32 mouse cellular contexts compared by ENCODE assay signal in the genomic region with DNA sequence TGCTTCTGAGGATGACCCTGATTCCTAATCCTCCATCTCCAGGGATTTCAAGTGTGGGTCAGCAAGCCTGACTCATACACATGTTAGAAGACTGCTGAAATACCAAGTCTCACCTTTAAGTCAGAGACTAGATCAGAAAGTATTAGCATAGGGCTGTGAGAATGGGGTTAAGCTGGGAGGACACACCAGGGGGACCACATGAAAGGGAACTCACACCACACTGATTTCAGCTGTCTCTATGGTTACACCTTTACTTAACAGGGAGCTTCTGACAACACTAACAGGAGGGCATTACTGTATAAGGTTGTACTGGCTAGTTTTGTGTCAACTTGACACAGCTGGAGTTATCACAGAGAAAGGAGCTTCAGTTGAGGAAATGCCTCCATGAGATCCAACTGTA. TPM values are rescaled to one million over a fixed set of nuclear protein-coding genes. Genes with fewer than 3 reads are reported as not detected.
DNase-seq lines count a peak whose midpoint lies in the region; ATAC-seq lines count a peak whose summit lies in the region.
"Had no signal": no experiment of that assay in that cellular context is flagged by ENCODE, and none has a peak within 500 bp of the region (broad histone marks: within the 10 kb centered on the region; RNA-seq: fewer than 3 reads in every experiment).

No protein-coding gene starts in this region.

- no peak for ATAC-seq in CD4-positive, CD25-positive, alpha-beta regulatory T cell, adult 4 months
- 0 out of 2 replicates have a peak, but pooled peaks have one; percentile 30 for ATAC-seq in neutrophil, adult 5-6 weeks (ENCODE audit: extremely low read depth, insufficient number of reproducible peaks, low FRiP score, poor library complexity, severe bottlenecking)
- no peak for ATAC-seq in frontal cortex, adult (ENCODE audit: low TSS enrichment)
- ATAC-seq in forebrain, embryonic 13.5 days, result no peak
- ATAC-seq: activated CD4-positive, CD25-positive, alpha-beta regulatory T cell, adult 4 months; forebrain, embryonic 16.5 days; hindbrain, postnatal 0 days; intestine, postnatal 0 days; Patski had no signal

- no peak overlapping the region for H3K27ac ChIP-seq in forebrain, embryonic 13.5 days
- H3K27ac ChIP-seq: embryonic facial prominence, embryonic 10.5 days; embryonic facial prominence, embryonic 13.5 days; forebrain, embryonic 12.5 days; heart, embryonic 15.5 days; hindbrain, embryonic 14.5 days; hindbrain, postnatal 0 days had no signal

- peak; percentile 40 for DNase-seq in CD4-positive, CD25-positive, alpha-beta regulatory T cell, adult 2 months (ENCODE audit: low read depth, low spot score)
- DNase-seq in R1 (ENCODE audit: low read depth, low spot score), result peak; percentile 25
- peak; percentile 52 for DNase-seq in induced T-regulatory cell, adult 2 months (ENCODE audit: low read depth)
- DNase-seq in ovary, adult 18-20 months (ENCODE audit: low spot score), result no peak
- DNase-seq: adrenal gland, adult 8-10 months; adrenal gland, postnatal 25 days; cerebellum, adult 2 months; cerebellum, adult 9-11 months; cerebellum, postnatal 25 days; embryo, embryonic 11 days; gastrocnemius, postnatal 25 days; heart, adult 18-20 months; heart, postnatal 10 days; heart, postnatal 4 days had no signal

- no peaks in the 10 kb centered on the region for H3K27me3 ChIP-seq in forebrain, embryonic 13.5 days
- H3K27me3 ChIP-seq: CH12.LX; embryonic facial prominence, embryonic 13.5 days; forebrain, embryonic 12.5 days; heart, embryonic 12.5 days; heart, embryonic 15.5 days; Patski had no signal

- H3K4me3 ChIP-seq in forebrain, embryonic 13.5 days, result no peak overlapping the region
- H3K4me3 ChIP-seq: embryonic facial prominence, embryonic 10.5 days; embryonic facial prominence, embryonic 13.5 days; erythroblast, embryonic 14.5 days; forebrain, embryonic 12.5 days; heart, embryonic 12.5 days; heart, embryonic 15.5 days had no signal

- no peaks in the 10 kb centered on the region for H3K36me3 ChIP-seq in forebrain, embryonic 13.5 days (ENCODE audit: poor library complexity, severe bottlenecking)
- H3K36me3 ChIP-seq: embryonic facial prominence, embryonic 13.5 days; forebrain, embryonic 12.5 days; heart, embryonic 12.5 days; heart, embryonic 15.5 days had no signal

- H3K9ac ChIP-seq in forebrain, embryonic 13.5 days, result no peak overlapping the region
- H3K9ac ChIP-seq: embryonic facial prominence, embryonic 13.5 days; forebrain, embryonic 12.5 days; heart, embryonic 12.5 days; heart, embryonic 15.5 days; hindbrain, embryonic 14.5 days had no signal

- no peaks in the 10 kb centered on the region for H3K9me3 ChIP-seq in forebrain, embryonic 13.5 days (replicated peaks)
- H3K9me3 ChIP-seq: embryonic facial prominence, embryonic 10.5 days; embryonic facial prominence, embryonic 13.5 days; forebrain, embryonic 12.5 days; G1E; heart, embryonic 12.5 days; heart, embryonic 15.5 days had no signal

- no peak overlapping the region for H3K4me2 ChIP-seq in forebrain, embryonic 13.5 days
- H3K4me2 ChIP-seq: embryonic facial prominence, embryonic 13.5 days; forebrain, embryonic 12.5 days; heart, embryonic 12.5 days; heart, embryonic 15.5 days; hindbrain, embryonic 14.5 days had no signal

- peaks cover 19% of the 10 kb centered on the region for H3K4me1 ChIP-seq in forebrain, embryonic 13.5 days

RNA-seq across cellular contexts. Expression of a gene that starts 5.8 kb away (rescaled TPM):
- 10 to 100 TPM; 14.6 to 14.9 TPM for polyA plus RNA-seq in CD4-positive, CD25-positive, alpha-beta regulatory T cell, adult 4 months (2017; shearing (Covaris generic))
- 76.8 and 81.2 TPM in 2 replicates for total RNA-seq in neutrophil, adult 5-6 weeks (2017)
- polyA plus RNA-seq in forebrain, embryonic 13.5 days (2015; fragmentation: Nextera tagmentation; extraction: Ambion mirVana), result 9.1 and 11.3 TPM in 2 replicates

RNA-seq across cellular contexts. Expression of a gene that starts 23.3 kb away (rescaled TPM):
- polyA plus RNA-seq in CD4-positive, CD25-positive, alpha-beta regulatory T cell, adult 4 months (2017; shearing (Covaris generic)), result 10 to 100 TPM; 84.0 to 86.8 TPM
- total RNA-seq in neutrophil, adult 5-6 weeks (2017), result 74.8 and 75.6 TPM in 2 replicates
- 381 and 396 TPM in 2 replicates for polyA plus RNA-seq in forebrain, embryonic 13.5 days (2015; fragmentation: Nextera tagmentation; extraction: Ambion mirVana)

RNA-seq across cellular contexts. Expression of a gene that starts 41.6 kb away (rescaled TPM):
- polyA plus RNA-seq in CD4-positive, CD25-positive, alpha-beta regulatory T cell, adult 4 months (2017; shearing (Covaris generic)), result 1 to 10 TPM in 1 of 2 experiments, under 1 TPM in 1; 0.65 to 1.3 TPM
- 1.4 and 1.6 TPM in 2 replicates for total RNA-seq in neutrophil, adult 5-6 weeks (2017)
- 4.7 and 5.5 TPM in 2 replicates for polyA plus RNA-seq in forebrain, embryonic 13.5 days (2015; fragmentation: Nextera tagmentation; extraction: Ambion mirVana)
